Mouse (Mus musculus) frontal cortex, postnatal 25 days (tissue): ENCODE data around the gene Sem1.
"Not testable (repeated sequence)": the region's sequence is repeated elsewhere in the genome, so short reads cannot be mapped to it uniquely, and the experiment has no call there.

Experiments
- DNase-seq, 2 experiments: peaks; one replicate each; pipeline ENCODE4 v3.0.0; 2022; ENCODE audit warnings: low spot score in 2 of 2

Gene Sem1

GRCm38 (mm10) chr6:6578304-6579149, at the start of gene Sem1:
TSS of gene Sem1 (minus strand) at chr6:6578663.
- DNase-seq = peak; percentile 83 to 85

GRCm38 (mm10) chr6:6622846-6623749, 44.6 kb upstream of the Sem1 start:
- DNase-seq = no peak

- DNase-seq = no peak
Observed at GRCm38 (mm10) chr6:6603561-6604544, 25.4 kb upstream of the Sem1 start.

GRCm38 (mm10) chr6:6586313-6586712, 7.8 kb upstream of the Sem1 start:
- DNase-seq = no peak

- no peak for DNase-seq
Observed at GRCm38 (mm10) chr6:6581849-6582248, 3.4 kb upstream of the Sem1 start.

- peak in 1 of 2 experiments; percentile 11 for DNase-seq
Observed at GRCm38 (mm10) chr6:6577741-6578284, 650 bp downstream of the Sem1 start.

GRCm38 (mm10) chr6:6577291-6577690, 1.2 kb downstream of the Sem1 start:
- no peak for DNase-seq

- no peak for DNase-seq
Observed at GRCm38 (mm10) chr6:6575796-6576195, 2.7 kb downstream of the Sem1 start.

- no peak for DNase-seq
Observed at GRCm38 (mm10) chr6:6568436-6568835, 10.0 kb downstream of the Sem1 start.

GRCm38 (mm10) chr6:6563691-6564090, 14.8 kb downstream of the Sem1 start:
- DNase-seq = no peak

GRCm38 (mm10) chr6:6562716-6563115, 15.7 kb downstream of the Sem1 start:
- no peak for DNase-seq

- DNase-seq = no peak
Observed at GRCm38 (mm10) chr6:6557647-6558046, 20.8 kb downstream of the Sem1 start.

GRCm38 (mm10) chr6:6552006-6552405, 26.5 kb downstream of the Sem1 start:
- no peak for DNase-seq

- no peak for DNase-seq
Observed at GRCm38 (mm10) chr6:6547997-6548396, 30.5 kb downstream of the Sem1 start.

- DNase-seq = no peak
Observed at GRCm38 (mm10) chr6:6544255-6544645, 34.2 kb downstream of the Sem1 start.

GRCm38 (mm10) chr6:6543606-6544254, 34.7 kb downstream of the Sem1 start:
- DNase-seq = no peak

- no peak for DNase-seq
Observed at GRCm38 (mm10) chr6:6542133-6542532, 36.3 kb downstream of the Sem1 start.

GRCm38 (mm10) chr6:6536781-6537466, 41.5 kb downstream of the Sem1 start:
- DNase-seq = no peak

- not testable (repeated sequence) for DNase-seq
Observed at GRCm38 (mm10) chr6:6536359-6536758, 42.1 kb downstream of the Sem1 start.
